Mouse (Mus musculus): ENCODE measurements around the gene Hps5.

Hps5 gene

DNA sequence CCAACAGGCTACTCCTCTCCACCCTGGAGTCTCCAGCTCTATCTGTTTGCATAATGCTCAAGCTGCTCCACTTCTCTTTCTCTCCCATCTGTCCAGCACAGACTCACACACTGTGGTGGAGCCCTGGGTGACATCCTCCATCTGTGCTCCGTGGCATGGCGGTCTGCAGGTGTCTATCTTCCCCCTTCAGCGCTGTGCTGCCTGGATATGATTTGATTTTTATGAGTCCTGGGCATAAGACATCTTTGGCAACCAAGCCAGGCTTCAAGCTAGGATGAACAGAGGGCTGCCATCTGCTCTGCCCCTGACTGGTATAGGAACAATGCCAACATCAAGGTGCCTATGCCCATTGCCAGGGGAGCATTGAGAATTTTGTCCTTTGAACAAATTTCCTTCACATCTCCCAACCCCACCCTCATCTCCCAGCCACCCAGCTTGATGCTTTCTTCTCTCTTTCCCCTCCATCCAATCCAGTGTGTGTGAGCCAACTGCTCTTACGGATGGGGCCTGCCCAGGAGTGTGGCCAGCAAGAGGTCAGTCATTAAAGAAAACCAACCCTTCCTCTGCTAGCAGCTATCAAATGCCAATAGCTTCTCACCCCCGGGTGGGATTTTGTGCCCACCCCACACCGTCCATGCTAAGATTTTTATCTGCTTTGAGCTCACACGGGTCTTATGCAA, 77.1 kb downstream of the Hps5 start:
- no peak for TF ChIP-seq GATA4 (IDR thresholded peaks at IDR 0.05; ENCODE audit: insufficient replicate concordance, low read length)

DNA sequence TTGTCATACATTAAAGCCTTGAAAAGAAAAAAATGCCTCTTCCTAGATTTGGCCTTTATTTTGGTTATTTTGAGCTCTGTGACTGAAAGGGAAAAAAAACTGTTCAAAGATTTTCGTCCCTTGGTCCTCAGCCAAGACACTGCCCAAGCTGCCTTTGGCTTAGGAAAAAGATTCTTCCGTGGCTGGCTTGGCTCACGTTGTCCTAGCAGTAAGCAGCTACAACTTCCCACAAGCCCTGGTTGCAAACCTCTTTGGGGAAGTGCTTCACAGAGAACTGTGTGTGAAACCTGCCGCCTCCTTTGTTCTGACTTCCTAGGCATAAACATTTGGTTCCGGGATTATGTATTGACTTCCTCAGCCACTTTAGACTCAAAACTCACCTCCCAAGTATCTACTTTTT, 79.0 kb downstream of the Hps5 start:
- TF ChIP-seq GATA4 (IDR thresholded peaks at IDR 0.05; ENCODE audit: insufficient replicate concordance, low read length), result no peak

GRCm38 (mm10) chr7:46715600-46715999, 80.3 kb downstream of the Hps5 start, which contains the start of gene Saa3:
TSS of gene Saa3 (minus strand) at chr7:46715700.
- no peak for TF ChIP-seq GATA4 (IDR thresholded peaks at IDR 0.05; ENCODE audit: insufficient replicate concordance, low read length)

DNA sequence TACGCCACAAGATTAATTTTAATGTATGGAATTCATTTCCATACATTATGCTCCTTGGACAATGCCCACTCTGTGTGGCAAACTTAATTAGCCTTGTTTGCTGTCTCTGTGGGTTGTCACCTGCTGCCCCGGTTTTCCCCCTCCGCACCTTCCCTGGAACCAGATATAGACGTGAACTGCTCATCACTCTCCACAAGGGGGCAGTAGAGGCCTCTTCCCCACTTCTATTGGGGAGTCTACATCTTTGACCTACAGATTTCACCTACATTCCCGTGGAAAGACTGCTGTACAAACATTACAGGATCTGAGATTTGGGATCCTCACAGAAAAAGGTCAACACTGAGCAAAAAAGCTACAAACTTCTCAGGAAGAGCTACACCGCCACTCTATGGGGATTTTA, 81.3 kb downstream of the Hps5 start:
- TF ChIP-seq GATA4 (IDR thresholded peaks at IDR 0.05; ENCODE audit: insufficient replicate concordance, low read length), result no peak

DNA sequence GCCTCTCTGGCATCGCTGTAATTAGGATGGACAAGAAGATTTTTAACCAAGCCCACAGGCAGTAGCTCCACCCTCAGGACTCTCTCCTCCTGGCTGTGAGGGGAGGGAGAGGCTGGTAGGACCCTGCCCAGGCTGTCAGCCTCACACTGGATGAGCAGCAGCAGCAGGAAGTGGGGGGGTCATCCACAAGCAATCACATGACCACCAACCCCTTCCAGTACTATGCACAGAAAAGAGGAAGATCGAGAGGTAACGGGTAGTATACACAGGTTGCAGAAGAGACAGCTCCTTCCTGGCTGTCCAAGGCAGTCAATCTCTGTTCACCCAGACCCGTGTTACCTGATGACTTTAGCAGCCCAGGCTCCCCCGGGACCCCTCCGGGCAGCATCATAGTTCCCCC, 83.6 kb downstream of the Hps5 start:
- no peak for TF ChIP-seq GATA4 (IDR thresholded peaks at IDR 0.05; ENCODE audit: insufficient replicate concordance, low read length)
